Mouse (Mus musculus): Measurements from ENCODE around the gene Atp1b3.
"Not testable (repeated sequence)": the region's sequence is repeated elsewhere in the genome, so short reads cannot be mapped to it uniquely, and the experiment has no call there.

Gene Atp1b3

DNA sequence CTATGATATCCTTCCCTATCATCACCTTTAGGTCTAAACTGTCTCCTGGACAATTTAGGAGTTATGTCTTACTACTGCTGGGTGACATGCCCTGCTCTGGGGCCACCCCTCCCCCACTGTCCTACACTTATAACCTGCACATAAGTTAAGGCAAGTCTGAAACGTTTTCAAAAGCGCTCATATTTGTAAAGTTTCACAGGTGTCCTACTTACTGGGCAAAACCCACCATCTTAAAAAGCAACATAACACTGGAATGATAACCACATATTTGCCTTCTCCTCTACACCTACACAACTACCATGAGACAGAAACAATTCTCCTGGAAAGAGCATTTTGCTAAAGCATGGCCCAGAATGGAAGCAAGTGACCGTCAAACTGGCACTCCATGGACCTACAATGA lies 4.2 kb downstream of the Atp1b3 start:
- DNase-seq: no peak

DNA sequence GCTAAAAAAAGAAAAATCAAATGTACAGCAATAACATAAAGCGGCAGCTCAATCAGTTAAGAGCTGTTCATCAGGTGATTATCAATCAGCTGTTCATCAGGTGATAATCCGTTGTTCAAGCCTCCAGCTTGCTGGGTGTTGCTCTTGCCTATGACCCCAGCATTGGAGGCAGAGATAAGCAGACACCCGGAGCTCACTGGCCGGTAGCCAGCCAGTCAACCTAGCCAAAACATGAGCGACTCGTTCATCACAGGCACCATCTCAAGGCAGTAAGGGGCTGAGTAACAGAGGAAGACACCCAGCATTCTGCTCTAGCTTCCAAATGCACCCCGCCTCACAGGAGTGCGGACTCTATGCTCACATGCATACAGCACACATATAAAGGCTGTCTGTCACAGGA lies 10.4 kb downstream of the Atp1b3 start:
- DNase-seq: no peak

DNA sequence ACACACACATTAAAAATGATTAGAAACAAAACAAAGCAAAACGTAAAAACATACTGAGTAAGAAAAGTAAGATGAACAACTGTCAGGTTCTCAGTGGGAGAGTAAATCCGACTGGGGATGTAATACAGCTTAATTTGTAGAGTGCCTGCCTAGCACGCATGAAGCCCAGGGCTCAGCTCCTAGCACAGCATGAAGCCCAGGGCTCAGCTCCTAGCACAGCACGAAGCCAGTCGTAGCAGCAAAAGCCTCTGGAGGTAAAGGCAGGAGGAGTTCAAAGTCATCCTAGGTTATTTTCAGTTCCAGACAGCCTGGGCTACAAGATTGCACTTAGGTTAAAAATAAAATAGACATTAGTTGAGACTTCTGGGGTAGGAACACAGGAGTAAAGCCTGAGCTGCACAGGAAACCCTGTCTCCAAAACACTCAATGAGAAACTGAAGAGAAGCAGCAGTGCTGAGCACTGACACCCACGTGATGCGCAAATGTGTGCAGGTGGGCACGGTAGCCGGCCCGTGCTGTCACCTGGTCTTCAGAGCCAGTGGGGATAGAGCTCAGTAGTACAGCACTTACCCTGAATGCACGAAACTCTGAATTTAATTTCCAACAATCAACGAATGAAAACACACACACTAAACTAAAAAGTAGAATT lies 11.0 kb downstream of the Atp1b3 start:
- no peak for DNase-seq

GRCm38 (mm10) chr9:96351771-96352170 lies 12.5 kb downstream of the Atp1b3 start:
- not testable (repeated sequence) for DNase-seq

DNA sequence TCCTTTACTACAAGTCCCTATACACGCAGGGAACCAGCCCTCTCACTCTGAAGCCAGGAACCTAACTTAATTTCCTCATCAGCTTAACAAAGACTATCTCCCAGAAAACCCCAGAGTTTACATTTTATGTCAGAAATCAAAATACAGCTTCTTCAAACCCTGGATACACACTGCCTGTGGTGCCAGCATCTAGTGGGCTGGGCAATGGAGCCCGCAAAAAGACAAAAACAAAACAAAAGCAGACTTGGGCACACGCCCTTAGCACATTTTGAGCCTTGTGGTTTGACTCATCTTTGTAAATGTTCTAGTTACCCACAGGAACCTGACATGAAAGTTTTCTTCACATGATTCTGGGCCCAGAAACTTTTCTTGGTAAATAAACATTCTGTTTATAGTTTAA lies 13.8 kb downstream of the Atp1b3 start:
- DNase-seq: no peak

GRCm38 (mm10) chr9:96350010-96350409 lies 14.2 kb downstream of the Atp1b3 start:
- peak in 1 of 2 experiments; percentile 42 for DNase-seq

GRCm38 (mm10) chr9:96348885-96349284 lies 15.4 kb downstream of the Atp1b3 start:
- DNase-seq: no peak

GRCm38 (mm10) chr9:96345750-96346149 lies 18.5 kb downstream of the Atp1b3 start:
- DNase-seq: no peak

DNA sequence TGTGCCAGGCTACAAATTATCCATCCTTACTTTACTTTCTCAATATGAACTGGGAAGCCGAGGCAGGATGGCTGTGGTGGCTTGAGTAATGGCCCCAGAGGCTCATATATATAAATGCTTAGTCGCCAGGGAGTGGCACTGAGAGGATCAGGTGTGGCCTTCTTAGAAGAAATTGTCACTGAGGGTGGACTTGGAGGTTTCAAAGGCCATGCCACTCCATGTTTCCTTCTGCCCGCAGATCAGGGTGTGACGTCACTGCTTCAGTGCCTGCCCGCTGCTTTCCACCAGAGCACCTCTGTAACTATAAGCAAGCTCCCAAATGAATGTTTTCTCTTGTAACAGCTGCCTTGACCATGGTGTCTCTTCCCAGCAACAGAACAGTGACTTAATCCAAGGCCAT lies 33.1 kb downstream of the Atp1b3 start:
- DNase-seq: no peak

DNA sequence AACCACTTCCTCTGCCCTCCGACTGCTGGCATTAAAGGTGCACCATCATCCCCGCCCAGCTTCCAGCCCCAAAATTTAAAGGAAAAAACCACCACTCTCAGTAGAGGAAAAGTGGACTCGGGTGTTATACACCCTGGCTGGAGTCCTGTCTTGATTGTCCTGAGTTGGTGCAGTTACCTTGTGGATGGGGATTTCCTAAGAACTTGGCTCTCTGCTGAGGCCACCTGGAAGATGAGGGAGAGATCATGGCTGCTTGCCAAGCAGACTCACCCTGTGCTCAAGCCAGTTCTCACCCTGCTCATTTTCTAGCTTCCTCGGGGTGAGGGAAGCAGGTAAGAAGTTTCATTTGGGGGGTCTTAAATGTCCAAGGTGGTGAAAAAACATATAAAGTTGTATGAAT lies 36.0 kb downstream of the Atp1b3 start:
- DNase-seq: no peak

GRCm38 (mm10) chr9:96326496-96326923 lies 37.7 kb downstream of the Atp1b3 start:
- DNase-seq: no peak

- no peak for DNase-seq
Observed at GRCm38 (mm10) chr9:96324502-96324901, 39.7 kb downstream of the Atp1b3 start.

DNA sequence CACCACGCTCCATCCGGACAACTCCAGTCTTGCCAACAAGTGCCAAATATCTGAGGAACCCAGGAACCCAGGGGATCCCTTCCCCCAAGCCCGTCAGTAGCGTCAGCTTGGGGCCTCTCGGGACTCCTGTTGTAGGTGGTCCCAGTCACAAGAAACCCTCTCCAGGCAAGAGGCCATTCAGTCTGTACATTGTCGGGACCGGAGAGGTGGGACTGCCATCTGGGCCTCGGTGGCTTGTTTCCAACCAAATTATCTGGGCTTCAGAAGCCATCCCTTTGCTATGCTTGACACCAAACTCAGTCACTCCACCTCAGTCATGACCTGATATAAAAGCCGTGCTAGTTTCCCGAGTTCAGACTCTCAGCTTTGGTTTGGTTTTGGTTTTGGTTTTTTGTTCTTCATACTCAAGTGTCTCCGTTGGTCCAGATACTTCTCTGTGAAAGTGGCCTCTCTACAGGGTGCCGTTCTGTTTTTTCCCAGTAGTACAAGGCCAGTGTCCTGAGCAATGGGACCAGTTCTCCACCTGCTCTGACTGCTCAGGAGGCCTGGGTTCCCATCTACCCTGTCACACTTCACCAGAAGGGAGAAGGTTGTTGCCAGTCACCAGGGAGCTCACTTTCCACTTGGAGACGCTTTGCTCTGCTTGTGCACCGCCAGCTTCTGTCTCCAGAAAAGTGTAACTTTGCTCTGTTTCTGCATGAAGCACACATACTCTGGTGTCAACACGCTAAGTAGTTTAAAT lies 41.7 kb downstream of the Atp1b3 start:
- DNase-seq: no peak

GRCm38 (mm10) chr9:96320551-96320980 lies 43.7 kb downstream of the Atp1b3 start:
- no peak for DNase-seq

GRCm38 (mm10) chr9:96319333-96319732 lies 44.9 kb downstream of the Atp1b3 start:
- no peak for DNase-seq

GRCm38 (mm10) chr9:96312074-96312473 lies 52.2 kb downstream of the Atp1b3 start:
- DNase-seq: no peak

DNA sequence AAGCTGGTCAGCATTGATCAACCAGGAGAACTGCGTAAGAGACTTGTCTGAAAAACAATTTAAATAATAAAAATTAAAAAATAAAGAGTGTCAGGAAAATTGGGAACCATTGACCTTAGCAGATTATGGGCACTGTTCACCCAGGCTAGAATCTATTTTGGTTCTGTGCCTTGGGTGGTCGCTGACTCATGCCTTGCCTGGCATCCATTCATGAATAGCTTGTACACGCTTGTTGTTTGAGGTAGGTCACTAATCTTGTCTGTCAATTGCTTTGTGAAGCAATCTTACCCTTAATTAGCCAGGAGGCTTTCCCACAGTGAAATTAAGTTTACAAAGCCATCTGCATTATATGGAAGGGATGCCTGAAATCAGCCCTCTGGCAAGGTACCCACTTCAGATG lies 55.4 kb downstream of the Atp1b3 start:
- DNase-seq: no peak

- DNase-seq: no peak
Observed at GRCm38 (mm10) chr9:96299324-96300008, 64.8 kb downstream of the Atp1b3 start.

DNA sequence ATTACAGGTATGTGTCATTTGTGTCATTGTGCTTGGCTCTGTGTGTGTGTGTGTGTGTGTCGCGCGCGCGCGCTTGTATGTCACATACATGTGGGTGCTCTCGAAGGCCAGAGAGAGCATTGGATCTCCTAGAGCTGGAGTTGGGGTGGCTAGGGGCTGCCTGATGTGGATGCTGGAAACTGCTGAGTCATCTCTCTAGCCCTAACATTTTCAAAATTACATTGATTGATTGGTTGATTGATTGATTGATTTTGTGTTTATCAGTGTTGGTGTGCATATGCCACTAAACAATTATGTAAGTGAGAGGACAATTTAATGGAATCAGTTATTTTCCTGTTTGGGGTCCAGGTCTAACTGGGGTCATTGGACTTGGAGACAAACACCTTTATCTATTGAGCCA lies 72.1 kb downstream of the Atp1b3 start:
- DNase-seq: no peak

DNA sequence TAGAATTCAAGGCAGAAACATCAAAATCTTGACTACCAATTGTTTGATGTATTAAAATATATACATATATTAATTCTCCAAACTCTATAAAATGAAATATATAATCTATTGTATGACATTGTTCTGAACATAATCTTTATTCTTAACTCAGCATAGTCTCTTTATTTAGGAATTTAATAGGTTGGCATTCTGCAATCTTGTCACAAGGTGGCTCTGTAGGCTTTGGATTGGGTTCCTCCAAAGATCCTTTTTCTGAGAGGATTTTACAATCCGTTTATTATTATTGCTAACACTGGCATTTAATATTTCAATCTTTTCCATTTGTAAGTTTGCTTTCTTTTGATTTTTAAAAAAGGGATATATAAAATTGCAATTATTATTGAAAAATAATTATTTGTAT lies 79.3 kb downstream of the Atp1b3 start:
- DNase-seq: no peak

All from spleen, adult 18-20 months (tissue).